13 mouse cellular contexts compared by ENCODE assay signal in the genomic region with DNA sequence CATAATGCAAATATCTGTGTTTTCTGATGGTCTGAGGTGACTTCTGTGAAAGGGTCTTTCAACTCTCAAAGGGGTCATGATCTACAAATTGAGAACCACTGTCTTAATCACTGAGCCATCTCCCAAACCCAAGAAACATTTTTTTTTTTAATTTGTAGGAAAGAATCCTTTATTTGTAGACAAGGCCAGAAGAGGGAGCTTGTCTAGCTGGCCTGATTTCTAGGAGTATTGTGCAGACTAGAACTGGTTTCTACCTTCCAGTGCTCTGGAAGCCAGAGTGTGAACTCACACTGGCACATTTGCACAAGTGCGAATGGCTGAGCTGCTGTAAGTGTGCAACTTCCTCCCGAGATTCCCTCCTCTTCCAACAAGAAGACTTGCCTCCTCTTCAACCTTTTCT.
"Had no signal": no experiment of that assay in that cellular context is flagged by ENCODE, and none has a peak within 500 bp of the region (broad histone marks: within the 10 kb centered on the region; RNA-seq: fewer than 3 reads in every experiment).

No protein-coding gene starts in this region.

- H3K27ac ChIP-seq: kidney, embryonic 15.5 days; limb, embryonic 15.5 days; liver, embryonic 14.5 days; midbrain, embryonic 12.5 days; neural tube, embryonic 15.5 days had no signal

- H3K9me3 ChIP-seq: kidney, embryonic 15.5 days; limb, embryonic 15.5 days; midbrain, embryonic 12.5 days; neural tube, embryonic 15.5 days had no signal

- H3K4me2 ChIP-seq: kidney, embryonic 15.5 days; limb, embryonic 15.5 days; midbrain, embryonic 12.5 days; neural tube, embryonic 15.5 days had no signal

- H3K4me1 ChIP-seq: limb, embryonic 15.5 days; midbrain, embryonic 12.5 days; neural tube, embryonic 15.5 days had no signal

- H3K9ac ChIP-seq: kidney, embryonic 15.5 days; limb, embryonic 15.5 days; liver, embryonic 14.5 days; midbrain, embryonic 12.5 days; neural tube, embryonic 15.5 days had no signal

- H3K27me3 ChIP-seq: kidney, embryonic 15.5 days; limb, embryonic 15.5 days; midbrain, embryonic 12.5 days; neural tube, embryonic 15.5 days had no signal

- H3K36me3 ChIP-seq: kidney, embryonic 15.5 days; limb, embryonic 15.5 days; midbrain, embryonic 12.5 days; neural tube, embryonic 15.5 days had no signal

- DNase-seq: kidney, adult 2 months; kidney, postnatal 36 days; lung, adult 2 months; right cerebral cortex, adult 18-20 months; right cerebral cortex, postnatal 25 days; thymus, adult 18-20 months; thymus, postnatal 14 days had no signal

- H3K4me3 ChIP-seq: kidney, embryonic 15.5 days; limb, embryonic 15.5 days; midbrain, embryonic 12.5 days; myocyte; neural tube, embryonic 15.5 days had no signal
